Mouse (Mus musculus) liver, postnatal 0 days (tissue): Measurements from ENCODE around the gene Ech1.
A peak's percentile ranks its signal among the peaks of the same experiment; 100 is the strongest.

Source experiments
- CTCF ChIP-seq: sonication (generic); IDR thresholded peaks from 2 replicates; pipeline ENCODE4 v1.5.1; 2016; ENCODE audit warnings: antibody characterized with exemption, low read depth
- EP300 ChIP-seq: IDR thresholded peaks from 2 replicates; pipeline ENCODE4 v1.6.1; 2016; ENCODE audit warnings: antibody characterized with exemption, low read depth, mild to moderate bottlenecking

DNA sequence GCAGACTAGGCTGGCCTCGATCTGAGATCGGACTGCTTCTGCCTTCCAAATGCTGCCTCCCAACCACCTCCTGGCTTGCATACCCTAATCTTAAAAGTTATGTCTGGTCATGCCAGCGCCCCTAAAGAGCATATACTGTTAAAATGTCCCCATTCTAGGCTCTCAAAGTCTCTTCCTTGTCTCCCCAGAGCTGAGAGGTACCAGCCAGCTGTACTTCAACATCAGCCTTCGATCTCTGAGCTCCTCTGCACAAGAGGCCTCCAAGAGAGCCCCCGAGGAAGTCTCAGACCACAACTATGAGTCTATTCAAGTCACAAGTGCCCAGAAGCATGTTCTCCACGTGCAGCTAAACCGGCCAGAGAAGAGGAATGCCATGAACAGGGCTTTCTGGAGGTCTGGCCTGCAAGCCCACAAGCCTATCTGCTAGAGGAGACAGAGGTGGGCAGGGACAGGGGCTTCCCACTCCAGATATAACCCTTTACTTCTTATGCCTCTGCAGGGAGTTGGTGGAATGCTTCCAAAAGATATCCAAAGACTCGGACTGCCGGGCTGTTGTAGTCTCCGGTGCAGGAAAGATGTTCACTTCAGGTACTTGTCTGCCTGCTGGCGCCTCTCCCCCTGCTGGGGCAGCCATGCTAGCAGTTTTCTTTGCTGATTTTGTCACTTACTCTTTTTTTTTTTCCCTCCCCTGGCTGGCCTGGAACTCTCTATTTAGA lies 827 bp downstream of the Ech1 start:
- TF ChIP-seq CTCF (peak; percentile 37), EP300 (no peak)
